Mouse (Mus musculus) kidney, adult 2 months (tissue): ENCODE measurements around the gene Usp36. TPM values are rescaled to one million over a fixed set of nuclear protein-coding genes. Genes with fewer than 3 reads are reported as not detected.

Source experiments
- DNase-seq: peaks from one replicate; pipeline ENCODE4 v3.0.0; 2021
- H3K27ac ChIP-seq: fragments of 200-500 bp; 2 replicates; pipeline ENCODE4 v1.5.1; 2012; ENCODE audit warnings: low read depth, low read length, control low read depth, inconsistent platforms; ENCODE audit not compliant: insufficient read depth
- H3K27me3 ChIP-seq: fragments of 200-500 bp; replicated peaks from 2 replicates; pipeline ENCODE4 v1.6.1; 2012; ENCODE audit warnings: mild to moderate bottlenecking, moderate library complexity, low read length, inconsistent platforms; ENCODE audit not compliant: control insufficient read depth, insufficient read depth
- H3K36me3 ChIP-seq: fragments of 200-500 bp; 2 replicates; pipeline ENCODE4 v1.6.1; 2012; ENCODE audit warnings: mild to moderate bottlenecking, moderate library complexity, low read length, inconsistent platforms; ENCODE audit not compliant: control insufficient read depth, insufficient read depth
- H3K4me1 ChIP-seq: fragments of 200-500 bp; 2 replicates; pipeline ENCODE4 v1.6.1; 2011; ENCODE audit warnings: low read length; ENCODE audit not compliant: control insufficient read depth, insufficient read depth
- H3K4me3 ChIP-seq: fragments of 200-500 bp; 2 replicates; pipeline ENCODE4 v1.5.1; 2011; ENCODE audit warnings: mild to moderate bottlenecking, low read depth, low read length, control low read depth; ENCODE audit not compliant: insufficient read depth
- CTCF ChIP-seq: fragments of 200-500 bp; conservative IDR thresholded peaks from 2 replicates; pipeline ENCODE4 v1.5.1; 2011; ENCODE audit warnings: low read depth, mild to moderate bottlenecking, control low read depth, low read length, moderate library complexity, mixed read lengths; ENCODE audit not compliant: insufficient read depth, insufficient read length
- POLR2A ChIP-seq: fragments of 200-500 bp; IDR thresholded peaks from one replicate; pipeline ENCODE4 v1.6.1; 2011; ENCODE audit warnings: low read depth, low read length, control low read depth
- WGBS: fragments of 180-500 bp; shearing (Covaris S2); methylation state at CpG from one replicate; pipeline ENCODE4 v1.1.7; 2018; 5-methylcytosine and 5-hydroxymethylcytosine counted together
- polyA plus RNA-seq: library from polyadenylated mRNA; depleted of rRNA; stranded (reverse); fragments of >200 nt; gene quantifications from 2 replicates; pipeline ENCODE4 v1.2.3, GENCODE M21; 2012

Usp36 gene
- polyA plus RNA-seq, 1 experiment, result 11.2 TPM

DNA sequence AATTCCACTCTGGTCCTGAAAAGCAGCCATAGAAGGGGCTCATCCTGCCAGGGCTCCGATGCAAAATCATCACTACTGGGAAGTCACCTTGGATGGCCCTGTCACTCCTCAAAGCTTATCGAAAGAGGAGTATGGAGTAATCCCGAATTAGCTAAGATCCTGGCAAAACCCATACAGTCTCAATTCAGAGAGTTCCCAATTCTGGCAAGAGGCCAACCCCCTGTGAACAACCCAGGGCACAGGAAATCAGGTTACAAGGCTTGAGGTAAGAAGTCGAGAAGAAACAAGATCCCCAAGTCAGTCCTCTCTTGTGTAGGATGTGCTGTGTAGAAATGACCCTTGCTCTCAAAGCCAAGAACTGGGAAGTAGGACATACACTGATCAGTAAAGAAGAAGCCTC, 47.5 kb downstream of the Usp36 start:
- Histone ChIP-seq H3K27ac (no peak overlapping the region), H3K4me3 (no peak overlapping the region), H3K27me3 (no peaks in the 10 kb centered on the region), H3K36me3 (no peaks in the 10 kb centered on the region), H3K4me1 (peaks cover 43% of the 10 kb centered on the region)
- 40% methylated on average over 4 of the region's 4 CpGs for WGBS
- TF ChIP-seq CTCF (no peak), POLR2A (no peak)
- DNase-seq, result peak; percentile 51

DNA sequence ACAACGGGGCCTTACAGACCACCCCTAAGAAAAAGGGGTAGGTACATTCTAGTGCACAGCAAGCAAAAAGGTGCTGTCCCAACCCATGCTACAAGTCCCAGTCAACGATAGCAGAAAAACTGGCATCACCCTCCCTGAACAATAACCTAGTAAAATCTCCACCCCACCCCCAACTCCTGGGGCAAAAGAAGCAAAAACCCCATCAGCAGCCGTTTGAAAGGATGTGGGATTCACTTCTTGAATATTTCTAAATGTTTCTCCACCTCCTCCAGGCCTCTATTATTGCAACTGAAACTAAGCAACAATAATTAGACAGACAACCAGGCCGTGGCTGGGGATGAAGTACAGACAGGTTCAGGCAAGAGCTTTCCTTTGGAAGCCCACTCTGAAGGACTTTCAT, 49.7 kb downstream of the Usp36 start:
- WGBS, result 44% methylated on average over 4 of the region's 4 CpGs

DNA sequence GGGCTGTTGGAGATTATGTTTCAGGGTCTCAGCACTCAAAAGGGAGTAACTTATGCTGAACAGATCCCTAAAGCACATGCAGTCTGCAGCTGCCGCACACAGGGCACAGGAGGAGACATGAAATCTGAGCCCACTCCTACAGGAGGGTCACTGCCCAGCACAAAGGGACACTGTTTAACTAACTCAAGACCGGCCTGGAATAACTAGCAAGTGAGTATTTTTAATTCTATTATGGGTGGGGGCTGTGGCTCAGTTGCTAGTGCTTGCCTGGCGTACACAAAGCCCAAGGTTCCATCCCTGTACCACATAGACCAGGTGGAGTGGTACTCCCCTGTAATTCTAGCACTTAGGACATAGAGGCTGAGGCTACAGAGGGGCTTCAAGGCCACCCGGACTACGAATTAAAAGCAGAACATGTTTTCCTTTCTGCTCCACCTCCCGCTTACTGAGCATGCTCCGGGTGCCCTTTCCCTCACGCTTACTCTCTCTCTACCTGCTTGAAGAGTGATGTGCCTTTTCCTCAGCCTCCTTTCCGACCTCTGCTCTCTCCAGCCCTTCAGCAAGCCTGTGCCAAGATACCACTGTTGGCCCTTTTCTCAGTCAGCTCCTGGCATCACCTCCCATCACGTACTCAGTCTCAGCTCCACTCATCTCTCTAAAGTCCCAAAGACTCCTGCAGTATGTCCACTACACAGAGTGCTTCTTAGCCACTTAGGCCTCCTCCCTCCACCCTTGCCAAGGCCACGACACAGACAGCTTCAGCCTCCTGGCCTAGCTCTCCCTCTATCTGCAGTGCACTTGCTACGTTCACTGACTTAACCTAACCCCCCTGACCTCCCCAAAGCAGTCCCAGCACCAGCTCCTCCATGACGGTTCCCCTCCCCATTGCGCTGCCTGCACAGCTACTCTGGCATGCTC, 50.5 kb downstream of the Usp36 start:
- Histone ChIP-seq H3K27ac (no peak overlapping the region), H3K4me3 (no peak overlapping the region), H3K27me3 (no peaks in the 10 kb centered on the region), H3K36me3 (no peaks in the 10 kb centered on the region), H3K4me1 (peaks cover 40% of the 10 kb centered on the region)
- 39% methylated on average over 14 of the region's 14 CpGs for WGBS
- DNase-seq, result peak; percentile 62
- TF ChIP-seq CTCF, result no peak
- TF ChIP-seq POLR2A, result no peak

More for the DNA sequence above, 49.7 kb downstream of the Usp36 start:
- Histone ChIP-seq H3K27ac (no peak overlapping the region), H3K36me3 (no peaks in the 10 kb centered on the region), H3K4me3 (no peak overlapping the region), H3K4me1 (peaks cover 40% of the 10 kb centered on the region), H3K27me3 (no peaks in the 10 kb centered on the region)
- TF ChIP-seq POLR2A (no peak), CTCF (no peak)
- no peak for DNase-seq

DNA sequence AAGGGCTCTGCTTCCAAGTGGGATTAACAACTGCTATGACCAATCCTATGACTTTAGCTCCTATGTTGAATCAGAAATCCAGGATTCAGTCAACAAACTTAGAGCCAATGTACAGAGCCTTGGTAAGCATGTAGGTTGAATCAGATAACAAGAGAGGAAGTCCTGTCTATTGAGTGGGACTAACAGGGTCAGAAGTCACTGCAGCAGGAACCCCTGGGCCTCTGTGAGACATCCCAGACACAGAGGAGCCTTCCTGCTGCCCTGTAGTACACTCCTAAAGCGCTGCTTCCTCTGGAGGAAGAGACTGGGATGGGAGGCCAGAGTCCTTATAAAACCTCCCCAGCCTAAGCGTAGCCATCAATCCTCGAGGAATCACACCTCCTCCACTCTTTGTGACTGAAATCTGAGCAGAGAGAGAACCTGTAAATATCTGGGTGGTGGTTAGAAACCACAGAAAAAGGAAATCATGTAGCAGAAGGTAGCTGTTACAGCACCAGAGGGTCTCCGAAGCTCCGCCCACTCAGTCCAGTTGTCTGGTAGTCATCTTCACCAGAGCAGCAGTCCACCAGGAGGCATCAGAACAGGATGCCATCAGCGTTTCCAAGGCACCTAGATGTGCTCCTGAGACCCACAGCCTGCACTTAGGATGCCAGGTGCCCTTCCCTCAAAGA, 53.4 kb downstream of the Usp36 start:
- Histone ChIP-seq H3K27me3 (no peaks in the 10 kb centered on the region), H3K27ac (peak overlapping the region; percentile 66), H3K4me3 (no peak overlapping the region), H3K4me1 (peaks cover 36% of the 10 kb centered on the region), H3K36me3 (no peaks in the 10 kb centered on the region)
- DNase-seq, result peak; percentile 62
- 48% methylated on average over 6 of the region's 6 CpGs for whole genome bisulfite sequencing
- TF ChIP-seq POLR2A (no peak), CTCF (0 out of 2 replicates have a peak, but pooled peaks have one; percentile 11)

DNA sequence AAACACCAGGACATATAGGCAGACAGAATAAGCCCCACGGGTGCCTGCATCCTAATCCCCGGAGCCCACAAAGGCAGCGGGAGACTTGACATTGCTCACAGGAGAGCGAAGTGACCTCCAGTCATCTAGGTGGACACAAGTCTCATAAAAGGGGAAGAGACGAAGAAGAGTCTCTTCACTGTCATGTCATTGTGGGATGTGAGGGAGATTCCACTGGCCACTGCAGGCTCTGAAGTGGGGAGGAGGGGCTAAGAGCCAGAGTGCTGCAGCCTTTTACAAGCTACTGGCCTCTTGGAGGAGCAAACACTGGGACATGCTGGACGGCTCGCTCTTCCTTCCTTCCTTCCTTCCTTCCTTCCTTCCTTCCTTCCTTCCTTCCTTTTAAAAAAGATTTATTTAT, 55.1 kb downstream of the Usp36 start:
- TF ChIP-seq CTCF (no peak), POLR2A (no peak)
- no peak overlapping the region for H3K4me3 ChIP-seq
- H3K27ac ChIP-seq, result peak overlapping the region; percentile 14
- WGBS, result 67% methylated on average over 7 of the region's 7 CpGs
- H3K27me3 ChIP-seq, result no peaks in the 10 kb centered on the region
- H3K4me1 ChIP-seq, result peaks cover 33% of the 10 kb centered on the region
- DNase-seq, result no peak
- no peaks in the 10 kb centered on the region for H3K36me3 ChIP-seq

DNA sequence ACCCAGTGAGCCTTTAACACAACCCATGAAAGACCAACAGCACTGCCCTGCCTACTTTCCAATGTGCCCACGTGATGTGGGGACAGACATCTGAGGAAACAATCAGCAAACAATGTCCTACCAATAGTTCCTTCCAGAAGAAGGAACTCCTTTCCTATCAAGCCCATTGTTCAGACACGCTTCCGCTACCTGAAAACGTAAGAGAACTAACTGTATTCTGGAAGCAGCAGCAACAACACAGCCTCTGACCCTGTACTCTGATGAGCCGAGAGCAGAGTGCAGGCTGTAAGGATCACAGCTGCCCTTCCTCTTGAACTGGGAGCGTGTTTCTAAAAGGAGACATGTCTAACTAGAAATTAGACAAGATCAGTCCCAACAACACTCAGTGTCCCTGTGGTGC, 55.5 kb downstream of the Usp36 start:
- Histone ChIP-seq H3K36me3 (no peaks in the 10 kb centered on the region), H3K27me3 (no peaks in the 10 kb centered on the region), H3K4me1 (peaks cover 29% of the 10 kb centered on the region), H3K27ac (peak overlapping the region; percentile 14), H3K4me3 (no peak overlapping the region)
- TF ChIP-seq CTCF (no peak), POLR2A (no peak)
- DNase-seq, result peak; percentile 61
- 61% methylated on average over 6 of the region's 6 CpGs for WGBS

DNA sequence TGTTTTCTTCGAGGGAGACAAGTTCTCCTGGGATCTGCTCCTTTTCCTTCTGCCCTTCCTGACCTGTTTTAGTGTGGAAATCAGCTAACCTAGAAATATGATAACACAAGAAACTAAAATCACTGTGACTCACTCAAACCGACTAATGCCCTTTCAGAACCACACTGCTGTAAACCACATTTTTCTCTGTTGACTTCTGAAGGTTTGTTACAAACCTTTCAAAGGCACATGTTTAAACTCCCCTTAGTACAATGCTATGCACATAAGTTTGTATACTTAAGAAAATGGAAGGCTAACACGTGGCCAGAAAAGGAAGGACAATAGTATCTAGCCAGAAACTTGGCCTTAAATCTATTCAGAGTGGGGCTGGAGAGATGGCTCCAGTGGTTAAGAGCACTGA, 56.1 kb downstream of the Usp36 start:
- Histone ChIP-seq H3K27ac (no peak overlapping the region), H3K27me3 (no peaks in the 10 kb centered on the region), H3K36me3 (no peaks in the 10 kb centered on the region), H3K4me1 (peaks cover 24% of the 10 kb centered on the region), H3K4me3 (no peak overlapping the region)
- 38% methylated on average over 3 of the region's 3 CpGs for WGBS
- DNase-seq, result no peak
- TF ChIP-seq CTCF, result no peak
- TF ChIP-seq POLR2A, result no peak
